Mouse (Mus musculus): Measurements from ENCODE around the gene Msn.

Gene Msn

DNA sequence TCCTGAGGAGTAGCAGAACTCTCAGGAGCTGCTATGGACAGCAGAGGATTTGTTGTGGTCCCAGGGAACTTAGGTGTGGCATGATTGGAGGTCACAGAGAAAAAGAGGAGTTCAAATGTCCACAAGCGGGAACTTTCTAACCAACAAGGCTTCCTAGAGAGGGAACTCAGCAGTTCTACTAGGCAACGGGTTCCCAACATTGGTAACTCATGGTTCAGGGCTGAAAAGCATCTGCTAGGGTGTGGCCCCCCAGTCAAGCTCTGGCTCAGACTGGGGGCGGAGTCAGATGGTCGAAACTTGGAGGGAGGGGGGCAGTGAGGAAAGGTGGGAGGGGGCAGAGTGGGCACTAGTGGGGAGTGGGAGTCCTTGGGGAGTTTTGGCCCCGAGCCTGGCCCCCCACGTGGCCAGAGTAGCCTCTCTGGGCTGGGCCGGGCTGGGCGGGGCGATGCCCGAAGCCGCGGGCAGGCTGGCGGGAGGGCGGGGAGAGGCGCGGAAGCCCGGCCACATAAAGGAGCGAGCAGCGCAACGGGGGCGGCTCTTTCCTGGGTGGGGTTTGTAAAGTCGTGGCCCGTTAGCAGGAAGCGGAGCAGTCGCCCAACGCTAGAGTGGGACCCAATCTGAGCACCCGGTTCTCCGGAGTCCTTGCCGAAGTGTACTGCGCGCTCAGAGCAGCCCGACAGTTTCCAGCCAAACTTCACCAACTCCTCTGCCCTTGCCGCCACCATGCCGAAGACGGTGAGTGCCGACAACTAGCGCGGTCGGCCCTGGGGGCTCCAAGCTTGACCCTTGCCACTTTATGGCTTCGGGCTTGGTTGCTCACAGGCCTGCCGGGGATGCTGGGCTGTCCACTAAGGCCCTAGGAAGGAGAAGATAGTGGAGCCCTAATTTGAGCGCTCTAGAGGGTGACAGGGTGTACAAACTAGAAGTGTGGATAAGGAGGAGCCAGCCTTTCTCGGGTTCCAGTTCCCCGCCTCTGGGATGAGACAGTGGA, at the start of gene Msn:
Msn (plus strand) TSS at position 534 of the 991 bp plus-strand sequence.
- DNase-seq: peak; percentile 82

DNA sequence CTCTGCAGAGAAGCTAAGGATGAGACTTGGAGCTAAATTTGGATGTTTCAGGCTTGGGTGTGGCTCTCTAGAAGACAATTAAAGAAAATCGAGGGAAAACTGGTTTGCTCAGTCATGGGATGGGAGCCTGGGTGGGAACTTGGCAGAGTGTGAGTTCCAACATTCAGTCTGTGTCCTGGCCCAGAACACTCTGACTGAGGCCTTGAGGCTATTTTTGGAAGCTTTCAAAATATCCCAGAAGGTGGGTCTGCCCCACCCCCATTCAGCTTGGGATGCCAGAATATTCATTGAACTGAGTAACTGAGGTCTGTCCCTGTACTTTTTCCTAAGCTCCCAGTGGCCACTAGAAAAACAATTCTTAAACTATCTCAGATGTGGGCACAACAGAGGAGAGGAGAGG, 43.0 kb upstream of the Msn start:
- peak; percentile 1 for DNase-seq

DNA sequence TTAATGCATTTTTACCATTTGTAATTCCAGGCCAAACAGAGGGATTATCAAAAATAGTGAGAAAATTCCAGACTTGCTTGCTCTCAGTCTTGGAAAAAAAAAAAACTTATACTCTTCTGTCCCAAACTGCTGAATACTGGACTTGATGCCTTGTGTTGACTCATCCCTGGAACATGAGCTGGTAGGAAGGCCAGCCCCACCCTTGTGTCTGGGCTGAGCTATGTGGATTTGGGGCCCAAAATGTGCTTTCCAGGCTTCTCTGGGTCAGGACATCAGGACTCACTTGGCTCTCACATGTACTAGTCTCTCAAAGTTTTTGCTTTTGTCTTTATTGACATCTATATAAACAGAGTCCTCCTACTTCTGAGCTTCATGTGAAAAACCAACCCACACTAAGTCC, 18.1 kb upstream of the Msn start:
- DNase-seq: no peak

DNA sequence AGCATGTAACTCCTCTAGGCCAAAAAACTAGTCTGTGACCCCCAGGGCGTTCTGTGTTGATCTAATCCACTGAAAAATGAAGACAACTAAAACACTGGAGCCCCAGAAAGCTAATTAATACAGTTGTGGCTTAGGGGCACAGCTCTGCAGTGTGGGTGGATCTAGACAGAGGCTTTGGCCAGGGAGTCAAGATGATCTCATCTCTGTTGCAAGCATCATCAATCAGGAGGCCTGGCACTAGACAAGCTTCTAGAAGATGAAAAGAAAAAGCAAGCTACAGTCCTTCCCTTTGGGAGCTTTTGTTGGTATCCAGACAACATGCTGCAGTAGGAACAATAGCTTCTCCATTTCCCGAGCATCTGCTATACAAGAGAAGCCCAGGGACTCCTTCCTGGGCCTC, 9.6 kb upstream of the Msn start:
- peak; percentile 8 for DNase-seq

DNA sequence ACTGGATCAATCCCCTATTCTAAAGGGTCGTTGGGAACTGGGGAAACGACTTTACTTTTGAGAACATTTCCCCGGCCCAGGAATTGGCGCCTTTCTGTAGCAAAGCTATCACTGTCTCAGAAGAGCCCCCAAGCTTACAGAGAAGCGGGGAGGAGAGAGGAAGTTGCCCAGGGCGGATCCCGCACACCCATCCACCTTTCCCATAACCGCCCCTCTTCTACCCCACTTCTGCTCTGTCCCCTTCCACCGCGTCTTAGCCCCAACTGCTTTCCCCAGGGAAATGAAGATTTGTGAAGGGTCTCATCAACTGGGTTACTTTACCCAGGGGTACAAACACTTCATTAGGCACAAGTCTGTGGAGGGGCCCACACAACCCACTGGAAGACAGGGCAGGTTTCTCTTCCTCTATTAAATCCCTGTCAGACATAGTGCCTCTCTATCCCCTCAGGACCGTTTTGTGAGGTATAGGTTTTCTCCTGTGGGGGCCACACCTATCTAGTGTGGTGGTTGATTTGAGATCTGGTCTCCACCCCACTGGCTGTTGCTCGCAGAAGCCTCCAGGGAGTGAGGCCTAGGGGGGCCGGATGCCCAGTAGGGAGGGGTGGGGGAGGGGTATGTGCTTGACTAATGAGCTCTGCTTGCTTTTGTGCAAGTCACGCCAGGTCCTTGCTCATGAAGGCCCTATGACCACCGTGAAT, 820 bp downstream of the Msn start:
- peak; percentile 61 for DNase-seq

DNA sequence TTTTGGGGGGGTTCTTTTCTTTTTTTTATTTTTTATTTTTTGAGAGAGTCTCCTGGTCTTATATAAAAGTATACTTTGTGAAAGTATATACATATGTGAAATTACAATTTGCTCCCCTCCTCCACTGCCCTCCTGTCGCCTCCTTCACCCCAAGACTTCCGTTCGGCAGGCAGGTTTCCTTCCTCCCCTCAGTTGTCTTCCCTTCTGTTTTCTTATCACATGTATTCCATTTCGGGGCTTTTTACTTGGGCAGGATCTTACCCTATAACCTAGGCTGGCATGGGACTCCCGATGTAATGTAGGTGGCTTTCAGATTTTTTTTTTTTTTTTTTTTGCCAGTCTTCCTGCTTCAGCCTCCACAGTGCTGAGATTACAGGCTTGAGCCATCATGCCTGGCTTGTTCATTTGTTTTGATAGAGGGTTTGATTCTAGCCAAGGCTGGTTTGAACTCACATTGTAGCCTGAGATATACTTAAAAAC, 1.7 kb downstream of the Msn start:
- DNase-seq: no peak

DNA sequence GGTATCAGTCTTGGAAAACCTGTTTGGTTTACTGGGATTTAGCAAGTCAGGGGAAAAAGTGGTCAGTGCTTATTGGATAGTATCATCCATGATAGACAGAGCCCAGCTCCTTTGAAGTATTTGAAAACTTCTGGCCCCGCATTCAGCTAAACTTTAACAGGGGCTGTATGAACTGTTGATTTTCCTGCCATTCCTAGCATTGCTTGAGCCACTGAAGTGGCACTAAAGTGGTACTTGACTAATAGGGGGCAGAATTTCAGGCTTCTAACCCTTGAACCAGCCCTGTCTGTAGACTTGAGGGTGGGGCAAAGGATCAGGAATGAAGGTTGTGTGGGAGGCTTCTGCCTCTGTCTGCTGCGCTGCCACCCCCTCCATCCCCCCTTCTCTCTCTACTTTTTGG, 3.2 kb downstream of the Msn start:
- DNase-seq: no peak

DNA sequence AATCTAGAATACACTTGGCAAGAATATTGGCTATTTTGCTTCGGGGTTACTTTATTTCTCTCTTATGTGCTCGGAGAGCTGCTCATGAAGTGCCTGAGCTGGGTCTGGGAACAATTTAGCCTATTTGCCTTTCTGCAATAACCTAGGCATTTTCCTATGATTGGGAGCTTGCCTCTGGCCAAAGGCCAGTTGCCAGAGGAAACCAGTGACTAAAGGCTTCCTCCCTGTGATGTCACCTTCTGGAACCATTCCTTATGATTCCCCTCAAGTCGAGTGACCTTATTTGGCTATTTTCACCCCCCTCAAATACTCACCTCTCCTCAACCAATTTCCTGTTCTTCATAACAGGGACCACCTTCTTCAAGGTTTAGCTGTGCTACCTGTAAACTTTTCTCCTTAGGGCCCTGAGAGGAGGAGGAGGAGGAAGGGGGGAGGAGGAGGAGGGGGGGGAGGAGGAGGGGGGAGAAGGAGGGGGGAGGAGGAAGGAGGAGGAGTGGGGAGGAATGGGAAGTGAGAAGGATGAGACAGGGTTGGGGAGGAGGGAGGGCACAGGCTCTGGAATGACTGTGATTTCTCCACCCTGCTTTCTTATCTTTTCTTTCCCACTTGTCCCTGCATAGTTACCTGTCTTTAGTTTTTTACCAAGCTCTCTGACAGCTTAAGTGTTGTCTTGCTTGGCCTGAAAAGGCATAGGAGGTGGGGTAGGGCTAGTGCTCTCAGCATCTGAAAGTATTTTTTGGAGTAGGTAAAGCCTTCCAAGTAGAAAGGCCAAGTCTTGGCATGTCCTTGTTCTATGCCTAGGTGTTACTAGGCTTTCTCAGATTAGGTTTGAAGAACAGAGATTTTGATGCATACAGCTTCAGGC, 11.8 kb downstream of the Msn start:
- peak; percentile 48 for DNase-seq

DNA sequence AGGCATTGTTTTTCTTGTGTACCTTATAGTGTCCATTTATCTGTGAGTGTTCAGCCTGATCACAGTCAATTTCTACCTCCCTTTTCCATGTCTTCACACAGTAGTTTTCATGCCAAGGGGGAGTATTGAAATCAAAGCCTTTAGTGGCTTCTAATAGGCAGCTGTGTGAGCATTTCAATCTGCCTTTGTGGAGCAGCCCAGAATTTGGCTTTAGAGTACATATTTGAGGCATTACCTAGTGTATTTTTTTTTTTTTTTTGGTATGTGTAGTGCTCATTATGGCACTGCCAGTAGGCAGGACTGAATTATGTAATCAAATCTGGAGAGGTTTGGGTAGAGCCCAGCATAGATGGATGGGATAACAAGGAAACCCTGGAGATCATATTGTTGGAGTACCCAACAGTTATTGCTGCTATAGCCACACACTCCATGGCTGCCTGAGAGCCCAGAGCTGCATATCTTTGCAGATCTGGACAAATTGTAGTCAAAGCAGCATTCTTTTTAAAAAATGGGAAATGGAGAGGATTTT, 17.3 kb downstream of the Msn start:
- no peak for DNase-seq

DNA sequence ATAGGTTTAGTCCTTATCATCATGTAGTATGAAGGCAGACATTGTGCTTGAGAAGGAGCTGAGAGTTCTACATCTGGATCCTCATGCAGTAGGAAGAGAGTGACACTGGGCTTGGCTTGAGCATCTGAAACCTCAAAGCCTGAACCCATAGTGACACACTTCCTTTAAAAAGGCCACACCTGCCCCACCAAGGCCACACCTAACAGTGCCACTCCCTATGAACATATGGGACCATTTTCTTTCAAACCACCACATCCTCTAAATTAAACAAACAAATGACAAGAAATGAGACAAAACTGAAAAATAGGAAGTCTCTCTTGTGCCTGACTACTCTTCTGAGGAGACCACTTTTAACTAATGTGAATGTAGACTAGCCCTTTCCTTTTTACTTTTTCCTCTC, 19.7 kb downstream of the Msn start:
- DNase-seq: no peak

DNA sequence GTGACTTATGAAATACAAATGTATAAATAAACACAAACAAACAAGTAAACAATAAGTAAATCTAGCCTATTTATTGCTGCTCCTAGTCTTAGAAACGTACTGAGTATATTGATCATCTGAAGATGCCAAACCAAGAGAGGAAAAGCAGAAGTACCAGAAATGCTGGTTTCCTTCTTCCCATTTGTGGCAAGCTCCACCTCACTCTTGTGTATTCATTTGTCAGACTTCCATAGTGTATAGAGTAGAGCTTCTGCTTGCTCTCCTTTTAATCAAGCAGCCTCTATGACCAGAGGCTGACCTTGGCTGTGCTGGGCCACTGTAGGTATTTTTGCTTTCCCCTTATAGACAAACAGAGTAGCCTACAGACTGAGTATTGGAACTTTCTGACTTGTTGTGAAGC, 21.5 kb downstream of the Msn start:
- DNase-seq: no peak

DNA sequence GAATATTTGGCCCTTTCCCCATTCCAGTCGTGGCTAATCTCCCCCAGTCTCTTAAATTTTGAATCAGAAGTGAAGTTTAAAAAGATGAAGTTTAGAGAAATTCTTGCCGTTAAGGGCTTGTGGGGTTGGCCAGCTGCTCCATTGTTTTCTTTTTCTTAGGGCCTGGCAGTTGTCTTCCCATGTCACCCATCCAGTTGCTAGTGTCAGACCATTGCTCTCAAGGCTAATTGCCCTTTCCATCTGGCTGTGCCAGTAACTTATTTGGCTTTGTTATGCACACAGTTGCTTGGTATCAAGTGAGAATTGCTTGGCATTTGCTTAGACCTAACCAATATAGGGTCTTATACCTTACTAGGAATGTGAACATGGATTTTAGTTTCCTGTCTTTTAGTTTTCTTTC, 24.2 kb downstream of the Msn start:
- no peak for DNase-seq

DNA sequence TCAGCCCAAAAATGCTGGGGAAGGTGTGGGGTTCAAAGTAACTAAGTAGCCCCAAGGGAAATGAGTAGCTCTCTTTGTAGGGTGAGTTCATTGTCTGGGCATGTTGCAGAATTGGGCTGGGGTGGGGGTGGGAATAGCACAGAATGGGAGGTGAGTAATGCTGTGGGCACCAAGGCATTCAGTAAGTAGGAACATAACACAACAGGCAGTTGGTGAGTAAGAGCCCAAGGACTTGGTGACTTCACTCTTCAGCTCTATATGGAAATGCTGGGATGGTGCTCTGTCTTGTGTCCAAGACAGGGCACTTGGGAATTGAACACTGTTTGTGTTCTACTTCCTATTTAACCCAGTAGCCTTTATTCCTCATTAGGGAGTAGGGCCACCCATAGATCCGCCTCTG, 26.1 kb downstream of the Msn start:
- DNase-seq: no peak

DNA sequence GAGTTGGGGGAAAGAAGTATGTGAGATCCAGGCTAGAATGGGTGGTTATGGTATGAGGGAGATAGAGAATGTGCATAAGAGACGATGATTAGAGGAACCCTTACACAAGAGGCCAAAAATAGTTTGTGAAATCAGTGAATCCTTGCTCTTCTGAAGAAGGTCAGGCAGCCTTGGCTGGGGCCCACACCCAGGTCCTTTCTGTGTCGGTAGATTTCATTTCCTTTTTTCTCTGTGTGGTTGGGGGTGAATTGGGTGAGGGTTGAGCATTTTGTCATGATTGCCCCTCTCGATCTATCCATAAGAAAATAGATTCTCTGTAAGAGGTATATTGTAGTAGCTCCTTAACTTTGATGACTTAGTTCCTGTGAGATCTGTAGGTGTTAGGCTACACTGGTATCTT, 31.0 kb downstream of the Msn start:
- DNase-seq: no peak

DNA sequence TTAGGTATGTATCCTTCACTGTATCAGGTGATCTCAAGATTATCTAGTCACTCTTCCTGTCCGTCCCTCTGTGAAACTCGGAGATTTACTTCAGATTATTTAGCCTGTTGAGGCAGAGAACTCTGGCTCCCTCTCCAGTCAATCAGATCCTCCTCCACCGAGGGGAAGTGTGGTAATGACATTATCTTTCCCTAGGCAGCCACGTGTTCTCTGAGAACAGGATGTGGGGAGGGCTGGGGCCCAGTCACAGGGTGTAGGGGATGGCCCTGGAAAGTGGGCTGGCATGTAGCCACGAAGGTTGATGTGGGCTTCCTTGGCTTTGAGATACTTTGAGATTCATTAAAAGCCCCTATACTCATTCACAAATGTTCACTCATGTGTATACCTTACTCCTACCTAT, 34.3 kb downstream of the Msn start:
- peak; percentile 64 for DNase-seq

DNA sequence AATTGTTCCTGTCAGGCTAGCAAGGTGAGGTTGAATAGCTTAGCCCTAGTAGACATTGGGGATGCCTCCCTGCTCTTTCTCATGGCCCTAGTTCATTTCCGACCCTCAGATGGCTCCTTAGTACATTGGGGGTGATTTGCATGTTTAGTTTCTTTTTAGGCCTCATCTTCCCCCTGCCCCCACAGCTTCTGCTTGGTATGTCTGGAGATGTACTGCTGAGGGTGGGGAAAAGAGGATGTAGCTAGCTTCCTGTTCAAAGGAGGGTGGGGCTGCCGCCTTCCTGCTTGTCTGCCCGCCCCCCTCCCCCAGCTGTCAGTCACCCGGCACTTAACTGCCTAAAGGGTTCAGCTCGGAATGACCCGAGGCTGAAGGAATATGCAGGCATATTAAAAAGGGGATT, 34.8 kb downstream of the Msn start:
- DNase-seq: peak; percentile 33

DNA sequence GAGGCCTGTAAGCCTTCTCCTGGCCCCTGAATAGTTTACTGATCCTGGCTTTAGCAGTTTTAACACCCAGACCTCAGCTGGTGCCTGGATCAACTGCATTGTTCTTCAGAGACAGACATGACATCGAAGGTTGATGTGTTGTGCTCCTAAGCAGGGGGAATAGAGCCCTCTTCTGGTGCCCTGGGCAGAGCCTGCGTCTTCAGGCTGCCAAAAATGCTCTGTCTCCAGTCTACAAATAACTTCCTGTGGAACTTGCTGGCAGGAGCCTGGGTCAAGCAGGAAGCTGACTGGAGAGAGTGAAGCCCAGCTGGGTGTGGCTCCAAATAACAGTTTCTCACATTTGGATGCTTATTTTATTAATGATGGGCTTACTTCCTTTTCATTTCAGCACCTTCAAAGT, 37.4 kb downstream of the Msn start:
- peak; percentile 60 for DNase-seq

DNA sequence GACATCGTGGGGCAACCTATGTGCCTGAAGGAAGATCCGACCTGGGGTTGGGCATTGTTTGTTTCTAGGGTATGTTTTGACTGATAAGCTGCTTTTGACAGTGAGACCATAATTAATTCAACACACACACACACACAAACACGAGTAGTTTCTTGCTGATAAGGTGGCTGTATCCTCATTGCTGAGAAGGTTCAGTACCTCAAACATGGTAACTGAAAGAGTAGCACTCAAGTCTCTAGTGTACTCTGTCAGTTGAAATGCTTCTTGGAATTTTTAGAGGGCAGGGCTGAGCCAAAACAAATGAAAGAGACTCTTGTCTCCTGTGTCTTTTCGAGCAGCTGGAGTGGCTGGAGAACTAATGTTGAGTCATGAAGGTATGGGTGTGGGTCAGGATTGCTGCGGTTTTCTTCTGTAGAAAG, 38.4 kb downstream of the Msn start:
- DNase-seq: peak; percentile 4

DNA sequence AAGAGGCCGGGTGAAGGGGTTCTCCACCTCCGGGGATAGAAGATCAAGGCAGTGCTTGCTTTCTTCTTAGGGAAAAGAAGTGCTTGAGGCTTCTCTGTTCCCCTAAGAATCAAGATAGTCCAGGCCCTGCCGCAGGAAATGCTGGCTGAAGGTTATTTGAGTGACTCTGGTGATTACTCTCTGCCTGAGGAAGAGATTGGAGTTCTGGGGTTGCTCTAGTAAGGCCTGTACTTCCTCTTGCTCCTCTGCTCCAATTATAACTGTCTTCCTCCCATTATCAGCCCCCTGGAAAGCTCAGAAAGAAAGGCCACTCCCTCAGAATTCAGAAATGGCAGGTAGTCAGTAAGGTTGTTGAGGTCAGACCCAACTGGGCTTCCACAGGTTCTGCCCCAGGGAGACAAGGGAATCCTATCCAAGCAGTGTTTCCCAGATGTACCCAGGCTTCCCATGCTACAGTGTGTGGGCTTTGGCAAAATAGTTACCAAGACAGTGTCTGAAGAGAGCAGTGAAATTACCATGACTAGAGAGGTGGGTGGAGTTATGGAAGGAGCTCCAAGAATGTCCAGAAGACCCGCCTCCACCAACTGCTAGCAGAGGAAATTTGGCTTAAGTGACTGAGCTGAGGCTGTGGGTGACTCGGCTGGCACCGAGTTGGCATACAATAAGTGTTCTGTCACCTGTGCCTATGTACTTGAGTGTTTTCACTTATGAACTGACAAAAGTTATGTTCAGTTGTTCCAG, 39.2 kb downstream of the Msn start:
- peak; percentile 7 for DNase-seq

DNA sequence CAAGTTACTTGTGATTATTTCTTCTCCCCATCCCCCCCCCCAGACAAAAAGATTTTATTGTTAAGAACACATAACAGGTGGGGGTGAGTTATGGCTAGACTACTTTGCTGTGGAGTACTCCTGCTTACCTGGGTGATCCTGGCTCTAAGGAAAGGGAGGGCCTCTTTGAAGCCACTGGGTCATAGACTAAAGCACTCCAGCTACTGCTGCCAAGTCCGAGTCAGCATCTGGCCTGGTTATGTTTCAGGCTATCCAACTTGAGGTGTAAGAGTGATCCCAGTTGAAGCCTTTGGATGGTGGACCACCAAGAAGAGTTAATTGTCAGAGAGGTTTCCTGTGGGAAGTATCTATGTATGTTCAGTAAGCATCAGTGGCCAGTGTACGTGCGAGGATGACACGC, 39.7 kb downstream of the Msn start:
- DNase-seq: no peak

DNA sequence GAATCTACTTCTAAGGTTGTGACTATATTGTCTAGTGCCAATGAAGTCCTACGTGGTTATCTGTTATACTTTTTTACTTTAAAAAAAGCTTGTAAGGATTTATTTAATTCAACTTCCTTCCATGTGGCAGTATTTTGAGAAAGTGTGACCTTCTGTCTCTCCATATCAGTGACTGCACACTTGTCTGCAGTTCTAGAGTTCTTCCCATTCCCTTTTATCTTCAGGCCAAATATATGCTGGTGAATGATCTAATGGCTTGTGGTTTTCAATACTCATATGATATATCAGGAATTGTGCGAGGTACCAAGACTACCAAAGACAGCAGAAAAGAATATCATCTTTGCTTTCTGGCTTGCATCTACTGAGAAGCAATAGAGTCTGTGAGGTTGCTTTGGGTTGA, 43.4 kb downstream of the Msn start:
- DNase-seq: no peak

DNA sequence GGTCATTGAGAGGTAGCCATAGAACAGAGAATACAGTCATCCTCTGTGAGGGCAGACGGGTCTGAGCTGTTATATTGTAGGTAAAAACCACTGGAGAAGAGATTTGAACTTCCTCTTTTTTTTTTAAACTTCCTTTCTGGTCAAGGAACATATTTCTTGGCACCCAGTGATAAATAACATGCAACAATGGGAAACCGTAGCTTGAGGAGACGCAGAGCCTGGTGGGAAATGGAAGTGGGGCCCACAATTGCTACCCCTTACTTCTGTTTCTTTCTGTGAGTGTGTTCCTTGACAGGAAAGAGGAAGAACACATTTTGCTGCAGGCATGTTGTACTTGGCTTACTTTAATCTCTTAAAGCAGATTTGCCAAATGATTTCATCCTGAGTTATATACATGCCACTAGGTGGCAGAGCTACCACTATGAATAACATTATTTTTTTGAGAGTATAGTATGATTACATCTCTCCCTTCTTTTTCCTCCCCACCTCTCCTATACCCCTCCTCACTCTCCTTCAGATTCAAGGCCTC, 49.2 kb downstream of the Msn start:
- no peak for DNase-seq
